Mouse (Mus musculus): ENCODE data around the gene Aars2. TPM values are rescaled to one million over a fixed set of nuclear protein-coding genes. Genes with fewer than 3 reads are reported as not detected.
A peak's percentile ranks its signal among the peaks of the same experiment; 100 is the strongest.

The Aars2 gene
- polyA plus RNA-seq, 1 experiment from 2014 or later, result 14.8 TPM

DNA sequence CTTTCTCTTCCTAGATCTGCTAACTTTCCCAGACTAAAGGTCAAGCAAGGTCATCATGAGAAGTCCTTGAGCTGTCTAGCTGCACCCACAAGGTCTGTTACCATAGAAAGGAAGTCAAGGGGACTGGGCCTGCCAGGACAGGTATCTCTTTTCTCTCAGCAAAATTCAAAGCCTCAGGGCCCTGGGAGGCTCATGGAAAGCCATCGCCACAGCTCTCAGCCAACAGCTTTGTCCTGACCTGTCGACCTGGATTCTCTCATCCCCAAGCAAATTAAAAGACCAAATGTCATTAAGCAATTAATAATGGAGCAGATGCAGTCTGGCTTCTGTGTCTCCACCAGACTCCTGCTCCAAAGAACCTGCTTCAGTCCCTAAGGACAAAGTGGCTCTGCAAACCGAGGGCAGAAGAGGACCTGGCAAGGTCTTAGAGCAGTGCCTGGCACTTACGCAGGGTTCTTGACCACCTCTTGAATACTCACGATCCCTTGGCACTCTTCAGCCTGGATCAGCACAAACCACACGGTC lies 638 bp upstream of the Aars2 start:
- peak overlapping the region; percentile 10; the same call in 1 of the 2 replicates for H3K4me2 ChIP-seq (replicated peaks; ENCODE audit: low read depth, low read length)
- H3K4me3 ChIP-seq (ENCODE audit: low read depth, low read length), result no peak overlapping the region
- H3K9ac ChIP-seq (replicated peaks; ENCODE audit: low read depth, low read length), result no peak overlapping the region
- 70% methylated on average over 6 of the region's 6 CpGs for WGBS
- no peaks in the 10 kb centered on the region for H3K9me3 ChIP-seq (ENCODE audit: control insufficient read depth, low read depth, low read length)
- H3K36me3 ChIP-seq (ENCODE audit: control insufficient read depth, insufficient read depth, low read length), result no peaks in the 10 kb centered on the region; the same call in 1 of the 2 replicates
- ATAC-seq (ENCODE audit: insufficient number of reproducible peaks, insufficient read depth, low FRiP score, low read depth), result no peak
- H3K4me1 ChIP-seq (ENCODE audit: control insufficient read depth, insufficient read depth, low read length), result peaks cover 4% of the 10 kb centered on the region
- H3K27ac ChIP-seq (ENCODE audit: low read length), result no peak overlapping the region
- no peaks in the 10 kb centered on the region for H3K27me3 ChIP-seq (ENCODE audit: control insufficient read depth, insufficient read depth, low read length)

DNA sequence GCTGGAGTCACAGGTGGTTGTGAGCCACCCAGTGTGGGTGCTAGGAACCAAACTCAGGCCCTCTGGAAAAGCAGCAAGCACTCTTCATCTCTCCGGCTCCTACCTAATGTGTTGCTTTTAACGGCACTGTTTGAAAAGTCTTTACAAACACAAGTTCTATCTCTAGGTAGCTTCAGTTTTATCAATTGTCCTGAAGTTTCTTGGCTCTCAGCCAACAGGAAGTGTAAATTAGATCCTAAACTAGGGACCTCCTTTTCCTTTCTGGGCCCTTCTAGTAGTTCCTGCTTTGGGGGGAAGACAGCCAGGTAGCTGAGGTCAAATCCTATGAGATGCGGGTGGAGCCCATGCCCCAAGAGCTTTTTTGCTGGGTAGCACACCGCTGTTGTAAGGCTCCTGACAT lies 4.2 kb downstream of the Aars2 start:
- no peak overlapping the region for H3K27ac ChIP-seq (ENCODE audit: low read length)

DNA sequence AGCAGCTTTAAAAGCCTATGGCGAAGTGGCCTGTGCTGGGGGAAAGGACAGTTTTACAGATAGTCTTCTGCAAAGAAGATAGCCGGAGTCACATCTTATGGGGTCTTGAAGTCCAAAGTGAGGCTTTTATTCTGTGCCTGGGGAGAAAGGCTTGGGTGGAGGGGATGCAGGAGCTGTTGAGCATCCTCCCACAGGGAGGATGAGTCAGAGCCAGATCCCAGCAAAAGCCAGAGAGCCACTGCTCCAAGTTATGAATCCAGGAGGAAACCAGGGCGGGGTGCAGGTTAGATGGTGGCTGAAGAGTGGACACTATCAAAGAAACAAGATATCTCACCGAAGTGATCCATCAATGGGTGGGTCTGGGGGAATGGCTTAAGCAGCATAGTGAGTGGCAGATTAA lies 5.1 kb downstream of the Aars2 start:
- Histone ChIP-seq H3K4me3 (ENCODE audit: low read depth, low read length) (no peak overlapping the region), H3K36me3 (ENCODE audit: control insufficient read depth, insufficient read depth, low read length) (no peaks in the 10 kb centered on the region; the same call in 1 of the 2 replicates), H3K9me3 (ENCODE audit: control insufficient read depth, low read depth, low read length) (no peaks in the 10 kb centered on the region), H3K9ac (replicated peaks; ENCODE audit: low read depth, low read length) (no peak overlapping the region), H3K4me1 (ENCODE audit: control insufficient read depth, insufficient read depth, low read length) (no peaks in the 10 kb centered on the region), H3K27ac (ENCODE audit: low read length) (no peak overlapping the region), H3K4me2 (replicated peaks; ENCODE audit: low read depth, low read length) (no peak overlapping the region), H3K27me3 (ENCODE audit: control insufficient read depth, insufficient read depth, low read length) (no peaks in the 10 kb centered on the region)
- 93% methylated on average over 4 of the region's 4 CpGs for WGBS
- no peak for ATAC-seq (ENCODE audit: insufficient number of reproducible peaks, insufficient read depth, low FRiP score, low read depth)

More for the DNA sequence above, 4.2 kb downstream of the Aars2 start:
- peaks cover 4% of the 10 kb centered on the region for H3K4me1 ChIP-seq (ENCODE audit: control insufficient read depth, insufficient read depth, low read length)
- no peaks in the 10 kb centered on the region for H3K27me3 ChIP-seq (ENCODE audit: control insufficient read depth, insufficient read depth, low read length)
- H3K9me3 ChIP-seq (ENCODE audit: control insufficient read depth, low read depth, low read length), result no peaks in the 10 kb centered on the region
- no peaks in the 10 kb centered on the region; the same call in 1 of the 2 replicates for H3K36me3 ChIP-seq (ENCODE audit: control insufficient read depth, insufficient read depth, low read length)
- 87% methylated on average over 4 of the region's 4 CpGs for WGBS
- ATAC-seq (ENCODE audit: insufficient number of reproducible peaks, insufficient read depth, low FRiP score, low read depth), result no peak
- no peak overlapping the region for H3K4me2 ChIP-seq (replicated peaks; ENCODE audit: low read depth, low read length)
- H3K4me3 ChIP-seq (ENCODE audit: low read depth, low read length), result no peak overlapping the region
- no peak overlapping the region for H3K9ac ChIP-seq (replicated peaks; ENCODE audit: low read depth, low read length)

DNA sequence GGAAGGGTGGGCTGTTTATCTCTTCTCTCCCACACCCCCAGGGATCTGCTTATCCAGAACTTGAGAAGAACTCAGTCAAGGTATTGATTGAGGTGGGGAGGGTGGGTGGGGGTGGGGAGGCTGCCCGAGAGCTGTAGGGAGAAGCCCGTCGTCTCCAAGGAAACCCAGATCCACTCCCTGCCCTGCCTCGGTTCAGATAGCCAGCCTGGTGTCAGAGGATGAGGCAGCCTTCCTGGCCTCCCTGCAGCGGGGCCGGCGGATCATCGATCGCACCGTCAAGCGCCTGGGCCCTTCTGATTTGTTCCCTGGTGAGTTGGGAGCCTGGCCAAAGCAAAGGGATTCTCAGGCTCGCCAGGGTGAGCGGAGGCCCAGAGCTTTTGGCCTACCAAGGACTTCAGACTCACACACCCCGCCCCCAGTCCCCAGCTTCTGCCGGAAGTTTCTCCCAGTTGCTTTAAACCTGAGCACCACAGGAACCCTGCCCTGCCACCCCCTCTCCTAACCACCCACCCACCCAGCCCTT lies 8.6 kb downstream of the Aars2 start:
- Histone ChIP-seq H3K36me3 (ENCODE audit: control insufficient read depth, insufficient read depth, low read length) (peaks cover 3% of the 10 kb centered on the region; the same call in 1 of the 2 replicates), H3K4me3 (ENCODE audit: low read depth, low read length) (no peak overlapping the region), H3K27me3 (ENCODE audit: control insufficient read depth, insufficient read depth, low read length) (no peaks in the 10 kb centered on the region), H3K4me2 (replicated peaks; ENCODE audit: low read depth, low read length) (no peak overlapping the region), H3K27ac (ENCODE audit: low read length) (no peak overlapping the region), H3K4me1 (ENCODE audit: control insufficient read depth, insufficient read depth, low read length) (no peaks in the 10 kb centered on the region), H3K9ac (replicated peaks; ENCODE audit: low read depth, low read length) (no peak overlapping the region), H3K9me3 (ENCODE audit: control insufficient read depth, low read depth, low read length) (no peaks in the 10 kb centered on the region)
- ATAC-seq (ENCODE audit: insufficient number of reproducible peaks, insufficient read depth, low FRiP score, low read depth), result no peak
- 42% methylated on average over 15 of the region's 15 CpGs for WGBS

DNA sequence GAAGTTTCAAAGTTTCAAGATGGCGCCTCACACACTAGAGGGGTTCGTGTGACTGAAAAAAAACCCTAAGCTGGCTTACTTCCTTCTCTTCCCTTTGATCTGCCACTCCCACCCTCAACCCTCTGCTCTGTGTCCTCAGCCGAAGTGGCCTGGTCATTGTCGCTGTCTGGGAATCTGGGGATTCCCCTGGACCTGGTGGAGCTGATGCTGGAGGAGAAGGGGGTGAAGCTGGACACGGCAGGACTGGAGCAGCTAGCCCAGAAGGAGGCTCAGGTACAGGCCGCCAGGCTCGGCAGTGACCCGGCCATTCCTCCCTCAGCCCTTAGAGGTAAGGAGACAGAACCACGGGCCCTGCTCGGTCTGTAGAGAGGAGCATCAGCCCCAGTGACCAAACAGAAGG lies 9.2 kb downstream of the Aars2 start:
- H3K27ac ChIP-seq (ENCODE audit: low read length), result no peak overlapping the region
- H3K4me3 ChIP-seq (ENCODE audit: low read depth, low read length), result no peak overlapping the region
- H3K36me3 ChIP-seq (ENCODE audit: control insufficient read depth, insufficient read depth, low read length), result peaks cover 4% of the 10 kb centered on the region; the same call in 1 of the 2 replicates
- H3K9ac ChIP-seq (replicated peaks; ENCODE audit: low read depth, low read length), result no peak overlapping the region
- no peaks in the 10 kb centered on the region for H3K27me3 ChIP-seq (ENCODE audit: control insufficient read depth, insufficient read depth, low read length)
- 80% methylated on average over 10 of the region's 10 CpGs for WGBS
- ATAC-seq (ENCODE audit: insufficient number of reproducible peaks, insufficient read depth, low FRiP score, low read depth), result no peak
- H3K9me3 ChIP-seq (ENCODE audit: control insufficient read depth, low read depth, low read length), result no peaks in the 10 kb centered on the region
- H3K4me2 ChIP-seq (replicated peaks; ENCODE audit: low read depth, low read length), result no peak overlapping the region
- H3K4me1 ChIP-seq (ENCODE audit: control insufficient read depth, insufficient read depth, low read length), result no peaks in the 10 kb centered on the region

DNA sequence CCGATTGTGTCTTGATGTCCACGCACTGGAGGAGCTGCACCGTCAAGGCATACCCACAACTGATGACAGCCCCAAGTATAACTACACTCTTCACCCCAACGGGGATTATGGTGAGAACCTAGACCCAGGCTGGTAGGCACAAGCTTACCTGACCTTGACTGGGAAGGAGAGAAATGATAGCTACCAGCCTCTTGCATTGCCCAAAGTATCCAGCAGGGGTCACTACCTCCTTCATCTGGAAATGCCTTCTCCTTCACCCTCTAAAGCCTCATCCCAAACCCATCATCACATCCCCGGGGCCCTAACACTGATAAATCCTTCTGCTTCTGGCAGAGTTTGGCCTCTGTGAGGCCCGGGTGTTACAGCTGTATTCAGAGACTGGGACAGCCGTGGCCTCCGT lies 9.8 kb downstream of the Aars2 start:
- Histone ChIP-seq H3K4me3 (ENCODE audit: low read depth, low read length) (no peak overlapping the region), H3K4me1 (ENCODE audit: control insufficient read depth, insufficient read depth, low read length) (no peaks in the 10 kb centered on the region), H3K27ac (ENCODE audit: low read length) (no peak overlapping the region), H3K9ac (replicated peaks; ENCODE audit: low read depth, low read length) (no peak overlapping the region), H3K4me2 (replicated peaks; ENCODE audit: low read depth, low read length) (no peak overlapping the region), H3K36me3 (ENCODE audit: control insufficient read depth, insufficient read depth, low read length) (peaks cover 4% of the 10 kb centered on the region; the same call in 1 of the 2 replicates), H3K27me3 (ENCODE audit: control insufficient read depth, insufficient read depth, low read length) (no peaks in the 10 kb centered on the region), H3K9me3 (ENCODE audit: control insufficient read depth, low read depth, low read length) (no peaks in the 10 kb centered on the region)
- WGBS, result 45% methylated on average over 8 of the region's 8 CpGs
- ATAC-seq (ENCODE audit: insufficient number of reproducible peaks, insufficient read depth, low FRiP score, low read depth), result no peak

DNA sequence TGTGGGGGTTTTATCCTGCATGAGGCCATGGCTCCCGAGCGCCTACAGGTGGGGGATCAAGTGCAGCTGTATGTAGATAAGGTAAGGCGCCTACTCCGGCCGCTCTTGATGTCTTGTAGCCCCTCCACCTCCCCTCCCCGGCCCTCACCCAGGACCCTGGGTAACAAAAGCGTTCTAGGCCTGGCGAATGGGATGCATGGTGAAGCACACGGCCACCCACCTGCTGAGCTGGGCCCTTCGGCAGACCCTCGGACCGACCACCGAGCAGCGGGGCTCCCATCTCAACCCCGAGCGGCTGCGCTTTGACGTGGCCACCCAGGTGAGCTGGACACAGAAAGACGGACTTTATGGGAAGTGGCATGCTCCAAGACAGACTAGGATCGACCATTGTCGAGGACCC lies 10.5 kb downstream of the Aars2 start:
- Histone ChIP-seq H3K36me3 (ENCODE audit: control insufficient read depth, insufficient read depth, low read length) (peaks cover 4% of the 10 kb centered on the region; the same call in 1 of the 2 replicates), H3K27me3 (ENCODE audit: control insufficient read depth, insufficient read depth, low read length) (no peaks in the 10 kb centered on the region)
- 94% methylated on average over 21 of the region's 21 CpGs for WGBS

DNA sequence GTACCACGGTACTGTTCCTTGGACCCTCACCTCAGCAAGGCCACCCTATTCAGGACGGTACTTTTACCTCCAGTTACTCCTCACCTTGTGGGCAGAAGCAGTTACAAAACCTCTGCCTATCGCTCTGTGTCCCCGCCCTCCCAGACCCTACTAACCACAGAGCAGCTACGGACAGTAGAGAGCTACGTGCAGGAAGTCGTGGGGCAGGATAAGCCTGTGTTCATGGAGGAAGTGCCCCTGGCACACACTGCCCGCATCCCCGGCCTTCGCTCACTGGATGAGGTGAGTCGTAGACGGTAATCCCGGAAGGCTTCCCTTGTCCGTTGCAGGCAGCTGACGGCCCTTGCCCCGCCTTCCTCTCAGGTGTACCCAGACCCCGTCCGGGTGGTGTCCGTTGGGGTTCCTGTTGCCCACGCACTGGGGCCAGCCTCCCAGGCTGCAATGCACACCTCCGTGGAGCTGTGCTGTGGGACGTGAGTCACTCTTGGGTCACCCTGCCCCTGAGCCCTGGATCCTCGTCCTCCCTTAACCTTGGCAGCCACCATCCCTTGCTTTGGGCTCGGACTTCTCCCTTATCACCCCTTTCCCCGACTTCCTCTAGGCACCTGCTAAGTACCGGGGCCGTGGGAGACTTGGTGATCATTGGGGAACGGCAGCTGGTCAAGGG lies 11.0 kb downstream of the Aars2 start:
- WGBS, result 91% methylated on average over 28 of the region's 28 CpGs
- no peak for ATAC-seq (ENCODE audit: insufficient number of reproducible peaks, insufficient read depth, low FRiP score, low read depth)
- Histone ChIP-seq H3K4me1 (ENCODE audit: control insufficient read depth, insufficient read depth, low read length) (no peaks in the 10 kb centered on the region), H3K36me3 (ENCODE audit: control insufficient read depth, insufficient read depth, low read length) (peaks cover 4% of the 10 kb centered on the region; the same call in 1 of the 2 replicates), H3K27ac (ENCODE audit: low read length) (no peak overlapping the region), H3K4me3 (ENCODE audit: low read depth, low read length) (no peak overlapping the region), H3K27me3 (ENCODE audit: control insufficient read depth, insufficient read depth, low read length) (no peaks in the 10 kb centered on the region), H3K9ac (replicated peaks; ENCODE audit: low read depth, low read length) (no peak overlapping the region), H3K4me2 (replicated peaks; ENCODE audit: low read depth, low read length) (no peak overlapping the region), H3K9me3 (ENCODE audit: control insufficient read depth, low read depth, low read length) (no peaks in the 10 kb centered on the region)

More for the DNA sequence above, 10.5 kb downstream of the Aars2 start:
- Histone ChIP-seq H3K4me2 (replicated peaks; ENCODE audit: low read depth, low read length) (no peak overlapping the region), H3K9me3 (ENCODE audit: control insufficient read depth, low read depth, low read length) (no peaks in the 10 kb centered on the region), H3K4me1 (ENCODE audit: control insufficient read depth, insufficient read depth, low read length) (no peaks in the 10 kb centered on the region), H3K27ac (ENCODE audit: low read length) (no peak overlapping the region), H3K9ac (replicated peaks; ENCODE audit: low read depth, low read length) (no peak overlapping the region), H3K4me3 (ENCODE audit: low read depth, low read length) (no peak overlapping the region)
- no peak for ATAC-seq (ENCODE audit: insufficient number of reproducible peaks, insufficient read depth, low FRiP score, low read depth)

Measured in stomach, embryonic 14.5 days (tissue).